Mouse (Mus musculus) cerebellum, adult 11-12 months (tissue): ENCODE data around the gene Rbfox2.
"Not testable (repeated sequence)": the region's sequence is repeated elsewhere in the genome, so short reads cannot be mapped to it uniquely, and the experiment has no call there.

Experiments
- DNase-seq: peaks from one replicate; pipeline ENCODE4 v3.0.0; 2022

Rbfox2 gene

DNA sequence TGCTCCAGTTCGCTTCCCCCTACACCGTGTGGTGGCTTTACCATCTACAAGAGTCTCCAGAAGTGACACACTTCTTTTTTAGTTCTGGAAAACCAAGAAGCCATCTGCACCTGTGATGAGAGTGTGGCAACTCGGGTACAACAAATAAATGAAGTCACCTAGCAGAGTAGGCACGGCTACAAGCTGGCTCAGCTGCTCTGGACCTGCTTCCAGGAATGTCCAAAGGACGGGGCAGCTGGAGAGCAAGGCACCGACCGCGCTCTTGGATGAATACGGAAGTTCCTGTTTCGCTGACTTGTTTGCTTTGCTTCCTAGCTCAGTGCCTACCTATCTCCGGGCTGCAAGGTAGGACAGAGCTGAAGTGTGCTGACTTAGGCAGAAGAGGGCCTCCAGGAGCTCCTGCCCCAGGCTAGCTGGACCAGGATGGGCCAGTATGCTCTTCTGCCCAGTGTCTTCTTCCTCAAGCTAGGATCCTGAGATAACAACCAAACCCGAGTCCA, 22.9 kb upstream of the Rbfox2 start:
- no peak for DNase-seq

DNA sequence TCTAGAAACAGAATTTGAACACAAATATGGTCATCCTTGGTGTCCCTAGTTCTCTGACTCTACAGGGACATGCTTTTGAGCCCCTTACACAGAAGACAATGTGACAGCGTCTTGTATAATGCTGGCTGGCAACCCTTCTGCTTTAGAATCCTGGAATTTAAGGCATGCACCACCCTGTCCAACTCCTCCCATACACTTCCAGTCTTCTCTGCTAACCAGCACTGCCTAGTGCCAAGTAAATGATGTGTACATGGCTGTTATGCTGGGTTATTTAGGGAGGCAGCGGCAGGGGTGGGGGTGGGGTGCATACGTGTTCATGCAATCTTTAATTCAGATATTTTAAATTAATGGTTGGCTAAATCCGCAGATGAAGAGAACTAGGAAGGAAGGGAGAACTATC, 19.6 kb upstream of the Rbfox2 start:
- DNase-seq = no peak

DNA sequence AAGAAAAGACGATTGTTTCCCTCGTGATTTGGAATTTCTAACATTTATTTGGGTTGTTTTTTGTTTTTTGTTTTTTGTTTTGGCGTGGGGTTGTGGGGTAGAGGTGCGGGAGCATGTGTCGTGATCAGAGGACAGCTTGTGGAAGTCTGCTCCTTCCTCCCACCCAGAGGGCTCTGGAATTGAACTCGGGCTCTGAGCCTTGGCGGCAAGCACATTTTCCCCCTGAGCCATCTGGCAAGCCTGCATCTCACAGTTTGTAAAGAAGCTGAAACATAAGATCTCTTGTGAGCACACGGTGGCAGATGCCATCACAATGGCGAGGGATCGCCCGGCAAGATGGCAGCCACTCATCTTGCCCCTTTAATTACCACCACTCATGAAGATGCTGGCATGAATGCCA, 17.6 kb upstream of the Rbfox2 start:
- DNase-seq = no peak

DNA sequence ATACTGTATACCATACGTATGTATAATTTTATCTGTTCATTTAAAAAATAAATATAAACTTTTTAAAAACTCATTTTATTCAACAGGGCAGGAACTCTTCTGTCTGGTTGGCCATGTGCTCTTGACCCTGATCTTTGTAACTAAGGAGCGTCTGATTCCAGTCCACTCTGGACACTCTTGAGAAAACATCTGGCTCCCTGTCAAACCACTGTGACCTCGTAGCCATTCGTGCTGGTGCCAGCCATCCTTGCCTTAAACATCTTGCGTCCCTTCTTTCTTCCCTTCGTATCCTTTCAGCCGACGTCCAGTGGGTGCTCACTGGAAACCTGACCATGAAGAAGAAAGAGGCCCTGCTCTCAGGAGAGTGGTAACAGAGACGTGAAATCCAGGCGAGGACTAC, 16.4 kb upstream of the Rbfox2 start:
- DNase-seq = no peak

DNA sequence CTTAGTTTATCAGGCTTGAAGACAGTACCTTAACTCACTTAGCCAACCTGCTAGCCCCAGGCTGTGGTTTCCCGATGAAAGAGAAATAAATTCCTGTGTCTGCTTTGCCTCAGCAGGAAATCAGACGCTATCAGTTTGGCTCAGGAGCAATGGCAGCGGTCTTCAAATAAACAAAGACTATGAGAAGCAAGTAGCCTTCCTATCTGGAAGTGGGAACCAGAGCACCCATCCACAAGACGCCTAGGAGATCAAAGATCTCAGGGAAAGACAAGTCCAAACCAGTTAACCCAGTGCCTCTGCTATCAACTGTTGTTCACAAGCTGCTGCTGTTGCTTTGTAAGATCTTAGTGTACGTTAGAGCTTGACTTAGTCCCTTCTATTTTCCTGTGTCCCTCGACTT, 6.9 kb upstream of the Rbfox2 start:
- DNase-seq = no peak

DNA sequence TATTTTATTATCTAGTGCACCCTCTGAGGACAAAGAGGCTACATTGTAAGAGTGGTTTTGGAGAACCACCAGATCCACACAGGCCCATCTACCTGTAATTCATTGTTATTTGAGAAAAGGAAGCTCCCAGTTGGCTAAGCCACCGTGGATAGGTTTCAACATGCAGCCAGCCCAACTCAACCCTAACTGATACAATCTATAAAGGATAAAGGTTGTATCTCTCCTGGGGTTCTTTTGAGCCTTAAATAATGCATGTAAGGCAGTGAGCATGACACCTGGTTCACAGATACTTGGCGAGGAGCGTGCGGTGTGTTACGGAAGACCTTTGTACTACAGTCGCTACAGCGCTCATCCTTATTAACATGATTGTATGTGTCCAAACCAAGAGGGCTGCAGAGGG, 6.0 kb upstream of the Rbfox2 start:
- DNase-seq = no peak

DNA sequence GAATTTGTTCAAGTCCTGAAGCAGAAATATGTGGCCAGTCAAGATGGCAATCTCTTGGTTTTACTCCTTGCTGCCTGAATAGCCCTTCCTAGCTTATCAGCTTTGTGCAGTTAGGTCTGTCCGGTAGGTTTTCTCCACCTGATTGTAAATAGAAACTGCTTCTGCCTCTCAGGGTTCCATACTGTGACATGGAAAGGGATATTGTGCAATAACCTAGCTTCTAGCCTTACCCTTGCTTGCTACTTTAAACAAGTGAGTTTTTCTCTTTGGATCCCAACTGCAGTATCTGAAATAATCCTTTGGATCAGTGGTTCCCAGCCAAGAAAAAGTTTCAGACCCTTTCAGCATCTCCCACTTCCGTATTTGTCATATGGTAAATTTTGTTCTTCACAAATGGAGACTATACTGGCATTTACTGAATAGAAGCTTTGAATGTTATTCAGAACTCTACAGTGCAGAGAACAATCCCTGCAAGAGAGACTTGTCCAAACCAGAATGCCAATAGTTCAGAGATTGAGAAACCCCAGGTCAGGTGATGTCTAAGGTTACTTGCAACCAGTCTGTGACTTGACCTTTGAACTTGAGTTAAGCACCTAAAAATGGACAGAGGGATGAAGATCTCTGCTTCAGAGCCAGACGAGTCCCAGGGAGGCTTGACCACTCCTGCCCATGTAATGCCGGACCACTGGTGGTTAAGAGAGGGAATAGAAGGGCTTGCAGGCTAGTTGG, 1.1 kb upstream of the Rbfox2 start:
- peak; percentile 22 for DNase-seq

DNA sequence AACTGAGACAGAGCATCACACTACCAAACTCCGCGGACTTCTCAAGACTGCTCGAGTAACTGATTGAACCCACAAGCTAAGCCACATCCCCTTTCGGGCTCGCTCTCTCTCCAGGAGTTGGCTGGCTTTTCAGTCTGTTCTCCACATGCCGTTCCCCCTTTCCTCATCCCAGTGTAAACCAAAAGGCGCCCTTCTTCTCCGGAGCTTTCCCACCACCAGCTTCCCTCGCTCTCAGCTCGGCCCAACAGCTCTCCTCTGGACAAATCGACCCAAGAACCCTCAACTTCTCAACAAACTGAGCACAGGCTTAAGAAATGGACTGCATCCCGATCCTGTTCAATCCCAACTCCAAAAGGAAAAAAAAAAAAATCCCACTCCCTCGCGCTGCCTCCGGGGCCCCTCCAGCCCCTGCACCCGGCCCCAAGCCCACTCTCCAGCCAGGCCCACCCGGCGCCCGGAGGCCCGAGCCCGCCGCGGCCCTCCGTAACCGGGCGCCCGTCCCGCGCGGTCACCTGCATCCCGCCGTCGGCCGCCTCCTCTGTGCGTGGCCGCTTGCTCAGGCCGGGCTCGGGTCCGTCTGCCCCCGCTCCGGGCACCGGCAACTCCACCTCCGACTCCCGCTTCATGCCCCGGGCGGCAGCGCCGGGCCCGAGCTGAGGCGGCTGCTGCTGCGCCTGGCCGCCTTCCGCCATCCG, 805 bp downstream of the Rbfox2 start:
- DNase-seq = peak; percentile 46

DNA sequence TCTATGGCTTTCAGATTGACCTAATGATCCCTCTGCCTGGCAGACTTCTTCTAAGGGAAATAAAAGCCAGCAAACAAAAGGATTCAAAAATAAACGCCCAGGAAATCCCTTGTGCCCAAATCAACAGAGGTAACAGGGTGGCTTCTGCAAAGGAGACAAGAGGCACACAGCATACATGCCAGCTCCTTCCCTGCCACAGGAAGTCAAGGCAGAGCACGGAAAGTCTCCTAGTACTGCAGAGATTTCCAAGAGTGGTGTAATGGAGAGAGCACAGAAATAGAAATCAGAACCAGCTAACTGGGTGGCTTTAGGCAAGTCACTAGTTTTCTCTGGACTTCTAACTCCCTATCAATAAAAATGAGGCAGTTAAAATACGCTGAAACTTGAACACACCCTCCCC, 1.8 kb downstream of the Rbfox2 start:
- no peak for DNase-seq

DNA sequence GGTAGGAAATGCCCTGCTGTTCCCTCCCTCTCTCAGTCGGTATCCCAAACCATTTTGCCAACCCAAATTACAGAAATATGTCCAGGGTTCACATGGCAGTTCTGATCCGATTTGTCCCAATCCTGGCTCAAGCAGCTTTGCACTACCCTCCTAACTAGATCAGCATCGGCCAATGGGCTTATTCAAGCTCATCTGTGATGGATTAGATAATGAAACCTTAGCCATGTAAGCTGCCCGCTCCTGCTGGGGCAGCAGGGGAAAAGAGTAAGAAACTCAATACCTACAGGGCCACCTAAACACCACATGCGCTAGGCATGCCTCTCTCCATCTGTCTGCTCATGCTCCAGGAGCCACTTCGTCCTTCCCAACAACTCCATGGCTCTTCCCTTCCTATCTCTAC, 5.7 kb downstream of the Rbfox2 start:
- no peak for DNase-seq

DNA sequence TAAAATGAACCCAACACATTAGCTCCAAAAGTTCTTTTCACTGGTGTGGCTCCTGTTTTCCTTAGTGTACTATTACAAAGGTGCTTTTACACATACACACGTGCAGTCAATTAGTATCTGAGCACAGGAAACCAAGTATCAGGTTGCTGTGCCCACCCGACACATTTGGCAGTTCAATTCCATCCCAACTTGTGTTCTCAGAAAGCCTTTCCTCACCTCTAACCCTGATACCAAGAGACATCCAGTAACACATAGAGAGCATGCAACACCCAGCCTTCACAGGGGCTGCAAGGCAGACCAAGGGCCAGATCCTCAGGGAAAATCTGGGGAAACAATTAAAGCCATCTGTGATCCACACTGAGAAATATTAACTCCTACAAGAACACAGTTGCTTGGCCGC, 8.2 kb downstream of the Rbfox2 start:
- DNase-seq = no peak

DNA sequence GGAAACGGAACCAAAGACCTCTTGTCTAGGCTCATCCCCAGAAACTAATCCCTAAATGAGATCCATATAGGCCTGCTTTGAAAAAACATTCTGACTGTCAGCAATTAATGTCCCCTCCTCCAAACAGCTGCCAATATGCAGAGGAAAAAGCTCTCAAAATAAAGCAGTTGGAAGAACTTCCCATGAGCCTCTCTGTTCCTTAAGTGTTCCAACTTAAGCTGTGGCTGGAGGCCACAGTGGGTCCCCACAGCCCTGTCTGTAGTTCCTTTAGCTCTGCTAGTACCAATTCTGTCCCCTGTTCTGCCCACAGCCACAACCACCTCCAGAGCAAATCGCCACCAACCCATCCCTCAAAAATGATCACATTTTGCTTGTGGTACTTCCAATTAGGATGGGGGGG, 10.2 kb downstream of the Rbfox2 start:
- DNase-seq = no peak

DNA sequence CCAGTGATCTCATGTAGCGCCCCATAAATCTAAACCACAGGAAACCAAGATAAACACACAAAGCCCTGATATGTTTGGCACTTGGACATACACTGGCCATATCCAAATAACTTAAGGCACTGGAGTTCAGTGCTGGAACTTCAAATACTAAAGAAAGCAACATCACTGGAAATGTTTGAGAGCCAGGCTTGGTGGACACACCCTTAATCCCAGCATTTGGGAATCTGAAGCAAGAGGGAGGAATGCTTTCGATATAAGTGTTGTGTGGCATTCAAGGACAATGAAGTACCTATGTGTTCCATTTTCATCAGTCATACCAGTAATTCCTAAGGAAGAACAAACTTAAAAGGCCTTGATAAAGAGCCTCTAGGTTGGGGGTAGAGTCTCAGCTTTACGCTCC, 13.3 kb downstream of the Rbfox2 start:
- no peak for DNase-seq

DNA sequence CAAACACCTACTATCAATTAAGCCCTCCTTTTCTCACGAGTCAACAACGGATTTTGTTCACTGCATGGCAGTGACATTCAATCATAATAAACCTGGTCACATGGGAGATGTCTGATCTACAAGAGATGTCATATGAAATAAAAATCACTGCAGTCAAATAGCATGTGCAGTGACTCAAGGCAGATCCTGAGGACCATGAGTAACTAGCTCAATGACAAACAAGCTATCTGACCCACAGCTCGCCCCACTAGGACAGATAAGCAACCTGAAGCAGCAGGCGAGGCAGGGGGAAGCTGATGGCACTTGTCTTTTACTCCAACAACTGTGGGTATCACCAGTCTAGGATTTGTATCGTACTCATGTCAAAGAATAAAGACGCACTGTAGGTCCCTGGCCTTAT, 14.4 kb downstream of the Rbfox2 start:
- no peak for DNase-seq

DNA sequence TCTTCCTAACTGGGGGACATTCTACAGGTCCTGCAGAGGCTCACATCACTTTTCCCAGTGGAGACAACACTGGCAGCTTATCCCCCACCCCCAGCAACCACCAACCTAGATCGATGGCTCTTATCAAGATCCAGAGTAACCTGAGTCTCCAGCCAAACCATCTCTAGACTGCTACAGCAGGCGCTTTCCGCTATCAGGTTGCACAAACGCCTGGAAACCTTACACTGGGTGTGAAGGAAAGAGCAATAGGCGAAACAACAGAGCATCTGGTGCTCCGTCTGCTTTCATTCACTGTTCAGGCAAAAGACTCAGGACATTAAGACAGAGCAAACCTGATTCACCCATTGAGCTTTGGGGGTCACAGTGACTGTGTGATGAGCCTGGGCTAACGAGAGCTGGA, 15.3 kb downstream of the Rbfox2 start:
- DNase-seq = no peak

DNA sequence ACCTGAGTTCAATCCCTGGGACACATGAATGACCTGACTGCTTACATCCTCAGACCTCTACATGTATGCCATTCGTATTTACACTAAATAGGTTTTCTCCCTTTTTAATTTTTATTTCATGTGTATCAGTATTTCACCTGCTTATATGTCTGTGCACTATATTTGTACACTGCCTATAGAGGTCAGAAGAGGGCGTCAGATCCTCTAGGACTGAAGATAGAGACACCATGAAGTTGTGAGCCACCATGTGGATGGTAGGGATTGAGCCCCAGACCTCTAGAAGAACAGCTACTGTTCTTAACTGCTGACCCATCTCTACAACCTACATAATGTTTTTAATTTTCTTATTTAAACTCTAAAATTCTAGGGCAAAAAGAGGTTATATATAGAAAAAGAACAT, 16.5 kb downstream of the Rbfox2 start:
- DNase-seq = no peak

DNA sequence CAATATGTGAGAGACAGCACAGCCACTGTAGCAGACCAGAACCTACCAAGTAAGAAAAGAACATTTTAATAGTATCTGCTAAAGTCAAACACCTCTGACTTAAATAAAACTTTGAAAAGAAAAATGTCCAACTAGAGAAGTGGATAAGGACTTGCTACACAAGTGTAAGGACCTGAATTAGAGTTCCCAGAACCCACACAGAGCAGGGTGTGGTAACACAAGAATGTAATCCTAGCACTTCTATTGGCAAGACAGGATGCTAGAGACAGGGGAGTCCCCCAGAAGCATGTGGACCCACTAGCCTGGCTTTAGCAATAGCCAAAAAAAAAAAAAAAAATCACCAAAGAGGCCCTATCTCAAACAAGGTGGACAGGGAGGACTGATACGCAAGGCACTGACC, 26.7 kb downstream of the Rbfox2 start:
- DNase-seq = no peak

DNA sequence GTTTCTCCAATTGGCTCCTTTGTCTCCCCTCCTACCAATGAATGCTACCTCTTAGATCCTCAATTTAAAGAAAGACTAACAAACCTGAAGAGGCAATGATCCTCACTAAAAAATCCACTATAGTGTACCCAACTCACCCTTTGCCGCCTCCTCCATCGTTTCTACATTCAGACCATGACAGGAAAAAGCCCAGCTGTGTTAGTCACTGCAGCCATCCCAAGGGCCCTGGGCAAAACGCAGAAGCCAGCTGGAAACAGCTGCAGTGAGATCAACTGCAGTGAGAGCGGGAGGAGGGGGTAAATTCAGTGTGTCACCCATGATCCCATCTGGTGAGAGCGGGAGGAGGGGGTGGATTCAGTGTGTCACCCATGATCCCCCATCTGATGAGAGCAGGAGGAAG, 28.0 kb downstream of the Rbfox2 start:
- DNase-seq = no peak

DNA sequence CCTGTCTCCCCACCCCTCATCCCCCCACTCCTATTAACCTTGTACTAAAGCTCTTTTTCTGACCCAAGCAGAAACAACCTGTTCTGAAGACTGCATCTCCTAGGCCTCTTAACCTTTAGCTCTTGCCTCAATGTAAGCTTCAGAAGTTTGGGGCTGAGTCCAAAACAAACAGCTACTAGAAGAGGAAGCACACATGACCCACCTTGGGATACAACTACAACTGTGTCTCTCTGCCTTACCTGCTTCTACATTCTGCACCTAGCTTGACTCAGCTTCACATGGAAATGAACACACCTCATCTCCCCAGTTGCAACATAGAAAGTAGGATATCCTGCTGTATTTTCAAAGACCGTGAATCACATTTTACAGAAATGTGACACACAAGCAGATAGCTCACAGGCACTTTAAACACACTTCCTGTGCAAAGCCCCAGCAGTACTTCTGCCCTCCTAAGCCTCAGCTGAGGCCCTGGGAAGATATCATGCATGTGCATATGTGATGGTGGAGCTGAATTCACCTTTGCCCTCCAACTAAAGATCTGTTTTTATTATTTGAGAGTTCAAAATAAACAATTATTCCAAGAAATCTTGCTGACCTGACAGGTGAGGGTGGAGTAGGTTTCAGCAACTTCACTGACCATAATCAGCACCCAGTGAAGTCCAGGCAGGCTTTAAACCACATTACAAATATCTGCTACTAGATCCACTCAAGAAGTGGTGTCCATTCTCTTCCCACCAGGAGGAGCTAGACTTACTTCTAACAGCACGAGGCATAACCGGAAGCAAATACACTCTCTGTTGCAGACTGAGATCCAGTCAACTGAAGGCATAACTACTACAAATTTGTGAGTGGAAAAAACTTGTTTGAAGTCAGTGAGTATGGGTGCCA, 29.7 kb downstream of the Rbfox2 start:
- no peak for DNase-seq

DNA sequence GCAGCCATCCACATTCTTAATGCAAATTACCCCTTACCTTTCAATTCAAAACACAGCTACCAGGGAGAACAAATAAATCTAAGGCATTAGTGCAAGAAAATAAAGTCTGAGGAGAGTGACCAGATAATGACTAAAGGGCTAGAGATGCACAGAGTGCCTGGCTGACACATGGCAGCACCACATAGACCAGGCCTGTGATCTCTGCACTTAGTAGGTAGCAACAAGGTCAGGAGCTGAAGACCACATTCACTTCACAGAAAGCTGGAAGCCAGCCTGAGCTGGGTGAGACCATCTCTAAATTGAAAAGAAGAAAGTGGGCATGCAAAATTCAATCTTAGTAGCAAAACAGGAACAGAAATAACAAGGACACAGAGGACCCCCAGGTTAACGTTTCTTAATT, 30.5 kb downstream of the Rbfox2 start:
- no peak for DNase-seq

DNA sequence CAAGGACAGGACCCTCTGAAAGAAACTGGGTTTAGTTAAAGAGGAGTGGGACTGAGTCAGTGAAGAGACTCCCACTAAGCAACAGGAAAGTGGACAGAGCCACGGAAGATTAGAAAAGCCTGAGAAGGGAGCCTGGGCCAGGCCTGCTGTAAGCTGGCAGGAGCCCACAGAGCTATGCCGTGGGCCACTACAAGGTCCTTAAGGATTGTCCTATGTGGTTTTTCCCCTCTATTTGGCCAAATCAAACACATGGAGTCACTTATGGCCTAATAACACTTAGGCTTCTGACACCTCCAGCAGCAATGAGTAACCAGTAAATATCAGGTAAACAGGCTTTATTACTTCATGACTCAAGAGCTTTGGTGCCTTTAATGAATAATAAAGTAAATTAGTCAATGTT, 31.2 kb downstream of the Rbfox2 start:
- DNase-seq = no peak

DNA sequence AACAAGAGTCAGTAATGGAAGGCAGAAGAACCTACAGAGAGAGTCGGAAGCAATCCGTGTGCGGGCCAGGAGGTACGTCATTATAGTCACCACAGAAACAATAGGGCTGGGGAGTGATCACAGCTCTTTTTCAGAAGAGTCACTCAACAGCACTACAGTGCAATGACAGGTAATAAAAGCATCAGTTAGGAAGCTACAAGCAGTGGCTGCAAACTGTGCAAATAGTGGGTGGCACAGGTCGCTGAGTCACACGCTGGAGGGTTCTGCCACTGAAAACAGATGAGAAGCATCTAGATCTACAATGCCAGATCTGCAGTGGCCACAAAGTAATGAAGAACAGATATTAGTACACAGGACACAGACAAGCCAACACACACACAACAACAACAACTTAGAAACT, 32.9 kb downstream of the Rbfox2 start:
- no peak for DNase-seq

DNA sequence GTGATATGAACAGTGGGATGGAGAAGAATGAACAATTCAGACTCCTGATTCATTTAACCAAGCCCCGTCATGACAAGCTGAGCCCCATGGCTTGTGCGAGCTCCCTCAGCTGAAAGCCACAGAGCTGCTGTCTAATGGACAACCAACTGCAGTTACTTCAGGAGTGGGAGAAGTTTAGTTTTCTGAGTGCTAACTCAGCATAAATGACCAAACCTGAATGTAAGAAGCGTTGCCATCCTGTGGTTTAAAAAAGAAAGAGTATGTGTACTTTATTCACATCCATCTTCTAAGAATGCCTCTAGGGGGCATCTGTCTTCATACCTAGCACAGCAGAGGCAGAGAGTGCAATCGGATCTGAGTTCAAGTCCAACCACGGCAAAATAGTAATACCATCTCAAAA, 35.5 kb downstream of the Rbfox2 start:
- no peak for DNase-seq

DNA sequence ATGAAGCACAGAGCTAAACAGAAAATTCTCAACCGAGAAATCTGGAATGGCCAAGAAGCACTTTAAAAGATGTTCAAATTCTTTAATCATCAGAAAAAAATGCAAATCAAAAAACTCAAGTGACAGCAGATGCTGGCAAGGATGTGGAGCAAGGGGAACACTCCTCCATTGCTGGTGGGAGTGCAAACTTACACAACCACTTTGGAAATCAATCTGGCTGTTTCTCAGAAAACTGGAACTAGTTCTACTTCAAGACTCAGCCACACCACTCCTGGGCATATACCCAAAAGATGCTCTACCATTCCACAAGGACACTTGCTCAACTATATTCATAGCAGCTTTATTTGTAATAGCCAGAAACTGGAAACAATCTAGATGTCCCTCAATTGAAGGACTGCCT, 37.3 kb downstream of the Rbfox2 start:
- DNase-seq = not testable (repeated sequence)
